Mouse (Mus musculus) hindbrain, embryonic 16.5 days (tissue): ENCODE results near the gene Spred3. TPM values are rescaled to one million over a fixed set of nuclear protein-coding genes. Genes with fewer than 3 reads are reported as not detected.
A peak's percentile ranks its signal among the peaks of the same experiment; 100 is the strongest.

Experiments
- ATAC-seq: fragments of 200-750 bp; cut with Nextera tagmentation; 2 replicates; pipeline ENCODE4 v1.8.0; 2017; ENCODE audit warnings: moderate TSS enrichment, moderate library complexity
- H3K27ac ChIP-seq: fragments of 300-500 bp; sonication (generic); 2 replicates; pipeline ENCODE4 v1.5.1; 2014; ENCODE audit warnings: low read depth, mild to moderate bottlenecking, control low read depth, low read length, moderate library complexity
- H3K27me3 ChIP-seq: fragments of 300-500 bp; sonication (generic); replicated peaks from 2 replicates; pipeline ENCODE4 v1.6.1; 2014; ENCODE audit warnings: low read length; ENCODE audit not compliant: control insufficient read depth, insufficient read depth
- H3K36me3 ChIP-seq: fragments of 300-500 bp; sonication (generic); 2 replicates; pipeline ENCODE4 v1.6.1; 2014; ENCODE audit warnings: mild to moderate bottlenecking, low read length, moderate library complexity, mixed read lengths; ENCODE audit not compliant: control insufficient read depth, insufficient read depth
- H3K4me1 ChIP-seq: fragments of 300-500 bp; sonication (generic); 2 replicates; pipeline ENCODE4 v1.6.1; 2014; ENCODE audit warnings: low read depth, low read length; ENCODE audit not compliant: control insufficient read depth, insufficient read depth
- H3K4me2 ChIP-seq: fragments of 300-500 bp; sonication (generic); 2 replicates; pipeline ENCODE4 v1.6.1; 2014; ENCODE audit warnings: mild to moderate bottlenecking, low read length, control low read depth, moderate library complexity
- H3K4me3 ChIP-seq: fragments of 300-500 bp; sonication (generic); 2 replicates; pipeline ENCODE4 v1.5.1; 2014; ENCODE audit warnings: mild to moderate bottlenecking, low read length, control low read depth, moderate library complexity
- H3K9ac ChIP-seq: fragments of 300-500 bp; sonication (generic); 2 replicates; pipeline ENCODE4 v1.6.1; 2014; ENCODE audit warnings: low read depth, mild to moderate bottlenecking, control low read depth, low read length, moderate library complexity
- H3K9me3 ChIP-seq: fragments of 300-500 bp; sonication (generic); 2 replicates; pipeline ENCODE4 v1.6.1; 2014; ENCODE audit warnings: mild to moderate bottlenecking, low read length, moderate library complexity; ENCODE audit not compliant: control insufficient read depth
- whole genome bisulfite sequencing: fragments of 180-500 bp; shearing (Covaris S2); extraction: QIAGEN DNeasy Blood & Tissue Kit; methylation state at CpG from one replicate; pipeline ENCODE4 v1.1.7; 2014; 5-methylcytosine and 5-hydroxymethylcytosine counted together
- polyA plus RNA-seq: library from polyadenylated mRNA; unstranded; fragments of >200 nt; fragmentation: Nextera tagmentation; extraction: Ambion mirVana; gene quantifications from 2 replicates; pipeline ENCODE4 v1.2.1, GENCODE M21; 2015

Spred3 gene
- polyA plus RNA-seq, 1 experiment from 2014 or later: 10.4 TPM

GRCm38 (mm10) chr7:29122821-29123220, 47.4 kb downstream of the Spred3 start:
- peaks cover 3% of the 10 kb centered on the region for H3K27me3 ChIP-seq
- H3K4me1 ChIP-seq: peaks cover 7% of the 10 kb centered on the region
- H3K9ac ChIP-seq: no peak overlapping the region
- H3K4me2 ChIP-seq: no peak overlapping the region
- no peak for ATAC-seq
- no peak overlapping the region for H3K4me3 ChIP-seq
- 92% methylated on average over 9 of the region's 9 CpGs for WGBS
- no peaks in the 10 kb centered on the region for H3K9me3 ChIP-seq
- H3K27ac ChIP-seq: no peak overlapping the region
- H3K36me3 ChIP-seq: no peaks in the 10 kb centered on the region

GRCm38 (mm10) chr7:29119526-29119925, 50.7 kb downstream of the Spred3 start:
- Histone ChIP-seq H3K27ac (no peak overlapping the region), H3K9ac (no peak overlapping the region), H3K36me3 (no peaks in the 10 kb centered on the region), H3K4me1 (0 out of 2 replicates have a peak, but pooled peaks cover under 1% of the 10 kb centered on the region), H3K4me2 (no peak overlapping the region), H3K27me3 (no peaks in the 10 kb centered on the region; the same call in 1 of the 2 replicates), H3K9me3 (no peaks in the 10 kb centered on the region), H3K4me3 (no peak overlapping the region)
- ATAC-seq: no peak
- WGBS: 72% methylated on average over 1 of the region's 1 CpGs

GRCm38 (mm10) chr7:29118142-29118851, 51.9 kb downstream of the Spred3 start:
- H3K9me3 ChIP-seq: no peaks in the 10 kb centered on the region
- H3K4me3 ChIP-seq: no peak overlapping the region
- ATAC-seq: no peak
- H3K9ac ChIP-seq: no peak overlapping the region
- no peaks in the 10 kb centered on the region for H3K27me3 ChIP-seq
- H3K4me1 ChIP-seq: no peaks in the 10 kb centered on the region
- H3K27ac ChIP-seq: no peak overlapping the region
- WGBS: 15% methylated on average over 18 of the region's 18 CpGs
- H3K4me2 ChIP-seq: 0 out of 2 replicates have a peak overlapping the region, but pooled peaks have one; percentile 3
- no peaks in the 10 kb centered on the region for H3K36me3 ChIP-seq

- Histone ChIP-seq H3K27ac (no peak overlapping the region), H3K9me3 (no peaks in the 10 kb centered on the region; the same call in 1 of the 2 replicates), H3K9ac (peak overlapping the region; percentile 3), H3K27me3 (no peaks in the 10 kb centered on the region), H3K4me1 (no peaks in the 10 kb centered on the region), H3K36me3 (no peaks in the 10 kb centered on the region), H3K4me3 (peak overlapping the region; percentile 17), H3K4me2 (peak overlapping the region; percentile 50)
- 29% methylated on average over 38 of the region's 38 CpGs for WGBS
- ATAC-seq: 0 out of 2 replicates have a peak, but pooled peaks have one; percentile 56
These were observed 60.9 kb downstream of the Spred3 start for GRCm38 (mm10) chr7:29108992-29109955.

Other genes starting within 250 kb of the Spred3 start
- 146 and 172 TPM in 2 replicates for gene Actn4, start 208.1 kb downstream of the Spred3 start, polyA plus RNA-seq
- 282 and 295 TPM in 2 replicates for gene Eif3k, start 188.5 kb downstream of the Spred3 start, polyA plus RNA-seq
- gene Map4k1, start 188.4 kb downstream of the Spred3 start, polyA plus RNA-seq: 10.7 and 13.8 TPM in 2 replicates
- 9.2 and 11.0 TPM in 2 replicates for gene Ryr1, start 45.2 kb downstream of the Spred3 start, polyA plus RNA-seq
- 0.82 and 1.2 TPM in 2 replicates for gene Rasgrp4, start 35.6 kb downstream of the Spred3 start, polyA plus RNA-seq
- gene Fam98c, start 14.2 kb downstream of the Spred3 start, polyA plus RNA-seq: 34.6 and 44.1 TPM in 2 replicates
- gene Ggn, start 201 bp downstream of the Spred3 start, polyA plus RNA-seq: 0.36 and 0.81 TPM in 2 replicates
- 278 and 284 TPM in 2 replicates for gene Psmd8, start 10.3 kb upstream of the Spred3 start, polyA plus RNA-seq
- gene Catsperg1, start 43.6 kb upstream of the Spred3 start, polyA plus RNA-seq: 2.3 and 2.5 TPM in 2 replicates
- 1.0 and 1.4 TPM in 2 replicates for gene Kcnk6, start 62.1 kb upstream of the Spred3 start, polyA plus RNA-seq
- gene Yif1b, start 67.9 kb upstream of the Spred3 start, polyA plus RNA-seq: 109 and 114 TPM in 2 replicates
- gene 2200002D01Rik, start 78.1 kb upstream of the Spred3 start, polyA plus RNA-seq: 1.2 and 1.9 TPM in 2 replicates
- gene Spint2, start 111.5 kb upstream of the Spred3 start, polyA plus RNA-seq: 85.4 and 91.2 TPM in 2 replicates
- gene Ppp1r14a, start 118.9 kb upstream of the Spred3 start, polyA plus RNA-seq: 2.8 and 2.9 TPM in 2 replicates
- 166 and 173 TPM in 2 replicates for gene Dpf1, start 133.5 kb upstream of the Spred3 start, polyA plus RNA-seq